Mouse (Mus musculus) erythroblast, embryonic 14.5 days (primary cell): ENCODE data around the gene Qrich2. TPM values are rescaled to one million over a fixed set of nuclear protein-coding genes. Genes with fewer than 3 reads are reported as not detected.
"Not testable (repeated sequence)": the region's sequence is repeated elsewhere in the genome, so short reads cannot be mapped to it uniquely, and the experiment has no call there.

Experiments
- H3K27me3 ChIP-seq: 2 replicates; pipeline ENCODE4 v1.6.1; 2012; ENCODE audit warnings: inconsistent platforms; ENCODE audit not compliant: control insufficient read depth
- H3K36me3 ChIP-seq: 2 replicates; pipeline ENCODE4 v1.6.1; 2012; ENCODE audit warnings: mild to moderate bottlenecking, inconsistent platforms; ENCODE audit not compliant: control insufficient read depth
- H3K4me1 ChIP-seq: 2 replicates; pipeline ENCODE4 v1.6.1; 2012; ENCODE audit warnings: inconsistent platforms; ENCODE audit not compliant: control insufficient read depth
- H3K4me3 ChIP-seq: replicated peaks from 2 replicates; pipeline ENCODE3; 2012; ENCODE audit warnings: moderate library complexity, mild to moderate bottlenecking, inconsistent platforms
- H3K9me3 ChIP-seq: 2 replicates; pipeline ENCODE4 v1.6.1; 2012; ENCODE audit warnings: low read length, inconsistent platforms, mixed read lengths; ENCODE audit not compliant: control insufficient read depth
- GATA1 ChIP-seq: IDR thresholded peaks from 2 replicates; pipeline ENCODE4 v1.6.1; 2012; ENCODE audit warnings: low read length, inconsistent platforms, mixed read lengths
- TAL1 ChIP-seq: IDR thresholded peaks from 3 replicates; pipeline ENCODE4 v1.6.1; 2012; ENCODE audit warnings: low read length, inconsistent platforms, mixed read lengths
- polyA plus RNA-seq: library from polyadenylated mRNA; stranded (reverse); fragments of >175 nt; gene quantifications from 2 replicates; pipeline ENCODE4 v1.2.3, GENCODE M21; 2012

Qrich2 gene
- polyA plus RNA-seq, 1 experiment: not detected

- H3K4me1 ChIP-seq: peaks cover 57% of the 10 kb centered on the region
- no peak overlapping the region for H3K4me3 ChIP-seq
- no peak for TF ChIP-seq TAL1
- no peak for TF ChIP-seq GATA1
- H3K27me3 ChIP-seq: no peaks in the 10 kb centered on the region
- 0 out of 2 replicates have a peak, but pooled peaks cover 3% of the 10 kb centered on the region for H3K9me3 ChIP-seq
- no peaks in the 10 kb centered on the region; the same call in 1 of the 2 replicates for H3K36me3 ChIP-seq
These were observed 39.5 kb upstream of the Qrich2 start for GRCm38 (mm10) chr11:116505573-116505972.

- Histone ChIP-seq H3K9me3 (0 out of 2 replicates have a peak, but pooled peaks cover 3% of the 10 kb centered on the region), H3K4me3 (no peak overlapping the region), H3K4me1 (peaks cover 60% of the 10 kb centered on the region), H3K36me3 (no peaks in the 10 kb centered on the region; the same call in 1 of the 2 replicates), H3K27me3 (no peaks in the 10 kb centered on the region)
- TF ChIP-seq GATA1: no peak
- TF ChIP-seq TAL1: no peak
These were observed 38.5 kb upstream of the Qrich2 start for GRCm38 (mm10) chr11:116504516-116504915.

GRCm38 (mm10) chr11:116501005-116501746 lies 35.1 kb upstream of the Qrich2 start:
- no peak for TF ChIP-seq TAL1
- no peak for TF ChIP-seq GATA1
- Histone ChIP-seq H3K9me3 (0 out of 2 replicates have a peak, but pooled peaks cover 3% of the 10 kb centered on the region), H3K36me3 (no peaks in the 10 kb centered on the region; the same call in 1 of the 2 replicates), H3K4me1 (peaks cover 41% of the 10 kb centered on the region), H3K27me3 (no peaks in the 10 kb centered on the region), H3K4me3 (no peak overlapping the region)

GRCm38 (mm10) chr11:116499018-116499417 lies 33.0 kb upstream of the Qrich2 start:
- Histone ChIP-seq H3K4me1 (peaks cover 21% of the 10 kb centered on the region), H3K36me3 (no peaks in the 10 kb centered on the region; the same call in 1 of the 2 replicates), H3K9me3 (0 out of 2 replicates have a peak, but pooled peaks cover 3% of the 10 kb centered on the region), H3K4me3 (no peak overlapping the region), H3K27me3 (no peaks in the 10 kb centered on the region)
- TF ChIP-seq GATA1 (no peak), TAL1 (no peak)

GRCm38 (mm10) chr11:116498596-116498995 lies 32.6 kb upstream of the Qrich2 start:
- H3K27me3 ChIP-seq: no peaks in the 10 kb centered on the region
- H3K9me3 ChIP-seq: 0 out of 2 replicates have a peak, but pooled peaks cover 3% of the 10 kb centered on the region
- H3K4me1 ChIP-seq: peaks cover 22% of the 10 kb centered on the region
- no peaks in the 10 kb centered on the region; the same call in 1 of the 2 replicates for H3K36me3 ChIP-seq
- no peak overlapping the region for H3K4me3 ChIP-seq
- TF ChIP-seq GATA1 (no peak), TAL1 (no peak)

GRCm38 (mm10) chr11:116497313-116497712 lies 31.3 kb upstream of the Qrich2 start:
- Histone ChIP-seq H3K27me3 (no peaks in the 10 kb centered on the region), H3K4me3 (no peak overlapping the region), H3K36me3 (no peaks in the 10 kb centered on the region; the same call in 1 of the 2 replicates), H3K4me1 (peaks cover 26% of the 10 kb centered on the region), H3K9me3 (0 out of 2 replicates have a peak, but pooled peaks cover 3% of the 10 kb centered on the region)
- no peak for TF ChIP-seq GATA1
- no peak for TF ChIP-seq TAL1

- peaks cover 31% of the 10 kb centered on the region for H3K4me1 ChIP-seq
- no peaks in the 10 kb centered on the region for H3K27me3 ChIP-seq
- no peak overlapping the region for H3K4me3 ChIP-seq
- TF ChIP-seq GATA1: no peak
- no peak for TF ChIP-seq TAL1
- H3K36me3 ChIP-seq: no peaks in the 10 kb centered on the region
- no peaks in the 10 kb centered on the region for H3K9me3 ChIP-seq
These were observed 28.6 kb upstream of the Qrich2 start for GRCm38 (mm10) chr11:116494474-116495174.

- Histone ChIP-seq H3K36me3 (no peaks in the 10 kb centered on the region), H3K4me1 (peaks cover 39% of the 10 kb centered on the region), H3K27me3 (no peaks in the 10 kb centered on the region), H3K4me3 (no peak within 1 kb of the TSS), H3K9me3 (peaks cover 3% of the 10 kb centered on the region; the same call in 1 of the 2 replicates)
- TF ChIP-seq GATA1 (no peak), TAL1 (no peak)
These were observed 27.8 kb upstream of the Qrich2 start, which contains the start of gene Prpsap1 for GRCm38 (mm10) chr11:116493795-116494252. Prpsap1 (minus strand) TSS chr11:116494202.

GRCm38 (mm10) chr11:116493191-116493590 lies 27.1 kb upstream of the Qrich2 start:
- Histone ChIP-seq H3K36me3 (no peaks in the 10 kb centered on the region), H3K9me3 (peaks cover 6% of the 10 kb centered on the region; the same call in 1 of the 2 replicates), H3K27me3 (no peaks in the 10 kb centered on the region), H3K4me1 (peaks cover 38% of the 10 kb centered on the region), H3K4me3 (no peak overlapping the region)
- TF ChIP-seq GATA1 (no peak), TAL1 (no peak)

GRCm38 (mm10) chr11:116492507-116492906 lies 26.5 kb upstream of the Qrich2 start:
- H3K9me3 ChIP-seq, H3K4me3 ChIP-seq, H3K27me3 ChIP-seq, H3K36me3 ChIP-seq: not testable (repeated sequence)
- H3K4me1 ChIP-seq: peaks cover 38% of the 10 kb centered on the region
